Mouse (Mus musculus): Measurements from ENCODE around the gene Klk1b8. TPM values are rescaled to one million over a fixed set of nuclear protein-coding genes. Genes with fewer than 3 reads are reported as not detected.
"Not testable (repeated sequence)": the region's sequence is repeated elsewhere in the genome, so short reads cannot be mapped to it uniquely, and the experiment has no call there.

Gene Klk1b8
- not detected for total RNA-seq (2021)
- long read RNA-seq, experiment 1 = 0 reads
- long read RNA-seq, experiment 2 = 0 reads

DNA sequence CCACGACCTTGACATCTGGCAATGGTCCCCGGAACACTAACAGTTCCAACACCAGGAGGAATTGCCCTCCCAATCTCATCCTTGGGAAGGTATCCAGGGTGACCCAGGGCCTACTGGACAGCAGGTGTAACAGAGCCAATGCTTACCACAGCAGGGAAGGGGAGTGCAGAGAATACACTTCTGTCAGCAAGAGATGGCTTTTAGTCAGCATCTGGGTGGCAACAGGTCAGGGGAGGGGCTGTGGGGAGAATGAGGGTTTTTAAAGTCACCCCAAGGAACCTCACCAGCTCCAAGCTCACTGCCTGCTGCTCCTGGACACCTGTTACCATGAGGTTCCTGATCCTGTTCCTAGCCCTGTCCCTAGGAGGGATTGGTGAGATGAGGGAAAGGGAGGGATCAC, at the start of gene Klk1b8:
Gene Klk1b8 (plus strand): TSS at position 301 of the 400 bp plus-strand sequence.
- no peak for DNase-seq

- DNase-seq = no peak
Measured at GRCm38 (mm10) chr7:43914821-43915220, 35.6 kb upstream of the Klk1b8 start.

DNA sequence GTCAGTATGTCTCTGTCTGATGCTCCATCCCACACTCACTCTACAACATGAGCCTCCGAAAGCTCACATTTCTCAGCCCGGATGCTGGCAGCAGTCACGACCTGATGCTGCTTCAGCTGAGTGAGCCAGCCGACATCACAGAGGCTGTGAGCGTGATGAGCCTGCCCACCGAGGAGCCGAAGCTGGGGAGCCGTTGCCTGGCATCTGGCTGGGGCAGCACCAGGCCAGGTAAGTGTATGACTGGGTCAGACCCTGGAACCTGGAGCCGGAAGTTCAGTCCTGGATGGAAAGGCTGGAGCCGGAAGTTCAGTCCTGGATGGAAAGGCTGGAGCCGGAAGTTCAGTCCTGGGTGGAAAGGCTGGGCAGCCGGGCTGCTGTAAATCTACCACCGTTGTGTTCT, 32.0 kb upstream of the Klk1b8 start:
- DNase-seq = no peak

DNA sequence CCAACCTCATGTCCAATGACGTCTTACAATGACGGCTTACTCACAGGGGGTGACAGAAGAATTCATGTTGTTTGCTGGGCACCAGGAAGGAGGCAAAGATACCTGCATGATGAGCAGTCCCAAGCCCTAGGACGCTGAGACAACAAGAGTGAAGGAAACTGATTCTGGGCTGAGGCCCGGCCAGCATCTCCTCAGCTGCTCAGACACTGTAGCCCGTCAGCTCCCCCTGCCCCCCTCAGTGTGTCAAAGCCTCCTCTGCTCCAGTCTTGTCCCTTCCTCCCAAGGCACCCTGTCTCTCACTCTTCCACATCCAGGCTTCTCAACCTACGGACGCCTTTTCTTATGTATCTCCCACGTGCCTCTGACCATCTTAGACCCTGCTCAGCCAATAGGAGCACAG, 31.6 kb upstream of the Klk1b8 start:
- DNase-seq = no peak

DNA sequence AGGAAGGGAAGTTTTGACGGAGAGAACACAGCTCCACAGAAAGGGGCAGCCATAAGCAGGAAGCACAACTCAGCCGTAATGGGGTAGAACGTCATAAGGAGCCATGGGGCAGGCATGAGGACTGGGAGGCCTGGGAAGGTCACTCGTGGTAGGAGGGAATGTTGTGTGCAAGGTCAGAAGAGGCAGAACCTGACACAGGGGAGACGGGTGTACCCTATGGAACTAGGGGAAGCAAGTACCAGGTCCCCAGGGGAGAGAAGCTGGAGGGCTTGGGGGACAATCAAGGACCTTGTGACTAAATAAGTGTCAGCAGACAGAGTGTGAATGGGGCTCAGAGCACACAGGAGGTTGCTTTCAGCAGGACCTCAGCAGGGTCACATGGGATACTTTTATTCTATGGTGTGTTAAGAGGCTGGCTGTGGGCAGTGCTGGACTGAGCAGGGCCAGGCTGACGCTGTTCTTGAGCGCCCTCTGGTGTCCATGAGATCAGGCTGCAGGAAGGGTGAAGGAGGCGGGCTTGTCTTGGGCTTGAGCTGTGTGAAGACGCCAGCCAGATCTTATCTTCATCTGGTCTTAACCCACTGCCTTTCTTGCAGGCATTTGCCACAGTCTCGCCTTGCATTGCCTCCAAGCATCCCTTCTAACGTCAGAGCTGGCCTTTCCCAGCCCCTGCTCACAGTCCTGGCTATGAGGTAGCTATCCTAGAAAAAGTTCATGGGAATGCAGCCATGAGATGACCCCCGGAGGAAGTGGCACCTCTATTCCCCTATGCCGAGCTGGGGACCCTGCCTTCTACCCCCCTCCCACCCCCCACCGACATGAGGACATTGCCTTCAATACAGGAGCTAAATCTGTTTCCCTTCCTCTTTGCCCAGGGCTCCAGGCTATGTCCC, 30.7 kb upstream of the Klk1b8 start:
- DNase-seq = peak; percentile 69

GRCm38 (mm10) chr7:43920582-43920981, 29.9 kb upstream of the Klk1b8 start:
- DNase-seq = no peak

DNA sequence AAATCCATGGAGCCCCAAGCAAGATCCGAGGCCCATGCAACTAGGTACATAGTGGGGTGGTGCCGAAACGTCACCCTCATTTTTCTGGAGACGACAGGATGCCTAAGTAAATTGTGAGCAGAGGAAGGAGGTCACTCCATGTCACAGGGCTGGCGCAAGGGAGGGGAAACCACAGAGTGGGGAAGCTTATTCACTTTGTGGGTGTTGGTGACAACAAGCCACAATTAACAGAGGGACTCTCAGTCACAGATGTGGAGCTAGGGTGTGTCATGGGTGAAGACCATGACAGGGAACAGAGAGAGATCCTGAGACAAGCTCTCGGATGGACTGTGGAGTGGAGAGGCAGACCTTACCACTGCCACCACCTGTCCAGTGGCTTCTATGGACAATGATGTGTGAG, 29.4 kb upstream of the Klk1b8 start:
- no peak for DNase-seq

- no peak for DNase-seq
Measured at GRCm38 (mm10) chr7:43921941-43922340, 28.5 kb upstream of the Klk1b8 start.

DNA sequence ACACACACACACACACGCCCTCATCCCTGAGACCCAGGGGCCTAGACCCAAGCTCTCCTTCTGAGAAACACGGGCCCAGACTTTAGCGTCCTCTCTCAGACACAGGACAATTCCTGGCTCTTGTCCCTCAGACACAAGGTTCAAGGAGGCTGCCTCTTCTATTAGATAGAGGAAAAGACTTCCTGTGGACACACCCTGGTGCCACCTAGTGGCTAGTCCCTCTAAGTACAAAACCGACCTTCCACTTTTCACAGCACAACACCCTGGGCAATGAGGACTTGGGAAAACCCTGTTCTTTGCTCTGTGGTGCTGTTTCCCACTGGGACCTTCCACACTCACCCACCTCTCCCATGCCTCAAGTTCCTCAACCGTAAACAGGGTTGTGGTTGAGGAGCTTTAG, 24.5 kb upstream of the Klk1b8 start:
- DNase-seq = no peak

- no peak for DNase-seq
Measured at GRCm38 (mm10) chr7:43928521-43928920, 21.9 kb upstream of the Klk1b8 start.

DNA sequence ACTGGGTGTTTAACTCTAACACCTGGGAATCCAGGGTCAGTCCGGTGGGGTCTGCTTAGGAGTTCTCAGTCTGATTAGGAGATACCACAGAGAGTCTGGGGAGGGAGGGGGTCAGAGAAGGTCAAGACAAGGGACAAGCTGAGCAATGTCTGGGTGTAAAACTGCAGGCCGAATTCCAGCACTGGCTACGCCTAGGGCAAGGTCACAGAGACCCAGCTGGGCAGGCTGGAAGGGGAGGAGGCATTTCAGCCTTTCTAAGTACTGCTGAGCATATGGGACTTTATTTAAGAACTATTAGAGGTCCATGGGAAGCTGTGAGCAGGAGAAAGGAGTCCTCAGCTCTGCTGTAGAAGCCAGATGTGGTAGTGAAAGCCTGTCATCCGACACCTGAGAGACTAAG, 18.1 kb upstream of the Klk1b8 start:
- DNase-seq = no peak

DNA sequence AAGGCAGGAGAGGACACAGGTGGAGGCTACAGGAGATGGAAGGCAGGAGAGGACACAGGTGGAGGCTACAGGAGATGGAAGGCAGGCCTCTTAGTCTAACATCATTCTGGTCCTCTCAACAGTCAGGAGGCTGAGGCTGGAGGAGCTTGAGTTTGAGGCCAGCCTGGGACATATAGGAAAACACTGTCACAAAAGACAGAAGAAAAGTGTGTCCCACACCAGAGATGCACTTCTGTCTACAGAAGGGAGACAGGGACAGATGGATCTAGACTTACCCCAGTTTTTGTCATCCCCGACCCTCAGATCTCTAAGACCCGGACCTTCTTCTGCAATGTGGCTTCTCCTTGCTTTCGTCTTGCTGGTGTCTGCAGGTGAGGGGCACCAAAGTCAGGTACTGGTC, 17.0 kb upstream of the Klk1b8 start, which contains the start of gene Klk15:
Gene Klk15 (plus strand): TSS at position 301 of the 400 bp plus-strand sequence.
- DNase-seq = no peak

- no peak for DNase-seq
Measured at GRCm38 (mm10) chr7:43934747-43935146, 15.7 kb upstream of the Klk1b8 start.

- DNase-seq = no peak
Measured at GRCm38 (mm10) chr7:43936551-43936950, 13.9 kb upstream of the Klk1b8 start.

DNA sequence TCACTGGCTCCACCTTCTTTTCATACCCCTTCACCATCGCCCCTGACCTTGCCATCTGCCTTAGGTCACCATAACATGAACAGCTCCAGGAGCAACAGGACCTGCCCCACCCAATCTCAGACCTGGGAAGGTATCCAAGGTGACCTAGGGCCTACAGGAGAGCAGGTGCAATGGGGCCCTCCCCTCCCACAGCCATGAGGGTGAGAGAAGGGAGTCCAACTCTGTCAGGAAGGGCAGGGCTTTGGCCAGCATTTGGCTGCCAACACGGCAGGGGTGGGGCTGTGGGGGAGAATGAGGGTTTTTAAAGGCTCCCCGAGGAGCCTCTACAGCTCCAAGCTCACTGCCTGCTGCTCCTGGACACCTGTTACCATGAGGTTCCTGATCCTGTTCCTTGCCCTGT, 8.2 kb upstream of the Klk1b8 start:
- DNase-seq = not testable (repeated sequence)

GRCm38 (mm10) chr7:43944727-43945264, 5.7 kb upstream of the Klk1b8 start:
- DNase-seq = no peak

GRCm38 (mm10) chr7:43952703-43953102, 2.2 kb downstream of the Klk1b8 start:
- no peak for DNase-seq

- DNase-seq = no peak
Measured at GRCm38 (mm10) chr7:43966451-43966850, 16.0 kb downstream of the Klk1b8 start, which contains the start of gene Klk1b1. TSS of gene Klk1b1 (plus strand) at chr7:43966751.

DNA sequence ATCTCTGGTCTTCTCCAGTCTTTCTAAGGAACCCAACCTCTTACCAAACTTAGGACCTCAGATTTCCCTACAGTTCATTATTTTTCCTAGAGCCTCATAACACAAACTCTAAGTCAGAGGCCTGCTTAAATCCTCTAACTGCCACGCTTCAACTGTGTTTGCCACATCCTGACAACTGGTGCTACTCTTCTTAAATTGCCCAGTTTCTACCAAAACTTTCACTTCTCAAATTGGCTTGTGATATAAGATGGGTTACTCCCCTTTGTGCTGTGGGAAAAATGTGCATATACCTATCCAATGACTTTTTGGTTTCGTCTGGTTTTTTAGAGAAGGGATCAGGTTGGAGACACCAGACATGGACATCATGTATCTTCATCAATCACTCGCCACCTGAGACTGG, 16.6 kb downstream of the Klk1b8 start:
- no peak for DNase-seq

- DNase-seq = no peak
Measured at GRCm38 (mm10) chr7:43967612-43968011, 17.1 kb downstream of the Klk1b8 start.

DNA sequence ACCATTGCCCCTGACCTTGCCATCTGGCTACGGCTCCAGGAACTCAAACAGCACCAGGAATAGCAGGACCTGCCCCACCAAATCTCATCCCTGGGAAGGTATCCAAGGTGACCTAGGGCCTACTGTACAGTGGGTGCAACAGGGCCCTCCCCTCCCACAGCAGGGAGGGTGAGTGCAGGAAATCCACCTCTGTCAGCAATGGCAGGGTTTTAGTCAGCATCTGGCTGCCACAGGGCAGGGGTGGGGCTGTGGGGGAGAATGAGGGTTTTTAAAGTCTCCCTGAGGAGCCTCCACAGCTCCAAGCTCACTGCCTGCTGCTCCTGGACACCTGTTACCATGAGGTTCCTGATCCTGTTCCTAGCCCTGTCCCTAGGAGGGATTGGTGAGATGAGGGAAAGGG, 25.3 kb downstream of the Klk1b8 start, which contains the start of gene Klk1b9:
Gene Klk1b9 (plus strand): TSS at position 301 of the 400 bp plus-strand sequence.
- not testable (repeated sequence) for DNase-seq

DNA sequence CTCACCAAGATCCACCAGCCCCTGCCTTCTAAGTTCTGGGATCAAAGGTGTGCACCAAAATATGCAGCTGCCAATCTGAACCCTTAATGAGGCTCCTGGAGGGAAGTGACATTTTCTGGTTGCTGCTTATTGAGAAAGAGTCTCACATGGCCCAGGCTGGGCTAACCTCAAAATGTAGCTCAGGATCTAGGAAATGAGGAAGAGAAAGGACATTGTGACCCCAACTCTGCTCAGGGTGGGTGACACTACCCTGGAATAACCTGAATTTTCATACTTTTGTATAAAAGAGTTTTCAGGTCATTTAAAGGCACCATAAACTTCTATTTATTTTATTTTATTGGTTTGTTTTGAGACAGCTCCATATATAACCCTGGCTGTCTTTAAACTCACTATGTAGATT, 35.2 kb downstream of the Klk1b8 start:
- DNase-seq = no peak

DNA sequence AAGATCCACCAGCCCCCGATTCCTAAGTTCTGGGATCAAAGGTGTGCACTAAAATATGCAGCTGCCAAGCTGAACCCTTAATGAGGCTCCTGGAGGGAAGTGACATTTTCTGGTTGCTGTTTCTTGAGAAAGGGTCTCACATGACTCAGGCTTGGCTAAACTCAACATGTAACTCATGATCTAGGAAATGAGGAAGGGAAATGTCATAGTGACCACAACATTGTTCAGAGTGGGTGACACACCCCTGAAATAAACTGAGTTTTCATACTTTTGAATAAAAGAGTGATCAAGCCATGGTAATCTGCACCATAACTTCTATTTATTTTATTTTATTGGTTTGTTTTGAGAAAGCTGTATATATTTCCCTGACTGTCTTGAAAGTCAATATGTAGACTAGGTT, 44.4 kb downstream of the Klk1b8 start:
- not testable (repeated sequence) for DNase-seq

- not testable (repeated sequence) for DNase-seq
Measured at GRCm38 (mm10) chr7:43995577-43995976, 45.1 kb downstream of the Klk1b8 start, which contains the start of gene Klk1b11. TSS of gene Klk1b11 (plus strand) at chr7:43995877.

Data from gastrocnemius, postnatal 10 days (tissue).